Mouse (Mus musculus) limb, embryonic 13.5 days (tissue): ENCODE measurements around the gene Arhgef2. TPM values are rescaled to one million over a fixed set of nuclear protein-coding genes. Genes with fewer than 3 reads are reported as not detected.

Experiments used
- ATAC-seq: fragments of 200-750 bp; cut with Nextera tagmentation; 2 replicates; pipeline ENCODE4 v1.8.0; 2017; ENCODE audit warnings: low read depth, moderate number of reproducible peaks, moderate TSS enrichment; ENCODE audit not compliant: low FRiP score
- H3K27ac ChIP-seq: fragments of 300-500 bp; sonication (generic); 2 replicates; pipeline ENCODE4 v1.5.1; 2015; ENCODE audit warnings: inconsistent platforms, mild to moderate bottlenecking, moderate library complexity
- H3K27me3 ChIP-seq: fragments of 300-500 bp; sonication (generic); 2 replicates; pipeline ENCODE4 v1.6.1; 2015; ENCODE audit warnings: mild to moderate bottlenecking, inconsistent platforms
- H3K36me3 ChIP-seq: fragments of 300-500 bp; sonication (generic); 2 replicates; pipeline ENCODE4 v1.6.1; 2015; ENCODE audit warnings: inconsistent platforms, mild to moderate bottlenecking, moderate library complexity
- H3K4me1 ChIP-seq: fragments of 300-500 bp; sonication (generic); 2 replicates; pipeline ENCODE4 v1.6.1; 2015; ENCODE audit warnings: inconsistent platforms
- H3K4me2 ChIP-seq: fragments of 300-500 bp; sonication (generic); replicated peaks from 2 replicates; pipeline ENCODE4 v1.6.1; 2015; ENCODE audit warnings: inconsistent platforms, mild to moderate bottlenecking, moderate library complexity
- H3K4me3 ChIP-seq: fragments of 300-500 bp; sonication (generic); 2 replicates; pipeline ENCODE4 v1.5.1; 2015; ENCODE audit warnings: moderate library complexity, mild to moderate bottlenecking, inconsistent platforms
- H3K9ac ChIP-seq: fragments of 300-500 bp; sonication (generic); 2 replicates; pipeline ENCODE4 v1.6.1; 2015; ENCODE audit warnings: mild to moderate bottlenecking, inconsistent platforms
- H3K9me3 ChIP-seq: fragments of 300-500 bp; sonication (generic); 2 replicates; pipeline ENCODE4 v1.6.1; 2016; ENCODE audit warnings: inconsistent platforms
- WGBS: fragments of 180-500 bp; shearing (Covaris S2); methylation state at CpG from one replicate; pipeline ENCODE4 v1.1.7; 2015; 5-methylcytosine and 5-hydroxymethylcytosine counted together
- polyA plus RNA-seq: library from polyadenylated mRNA; unstranded; fragments of >200 nt; fragmentation: Nextera tagmentation; extraction: Ambion mirVana; gene quantifications from 2 replicates; pipeline ENCODE4 v1.2.1, GENCODE M21; 2015

Gene Arhgef2
- polyA plus RNA-seq, 1 experiment from 2014 or later, result 105 TPM

DNA sequence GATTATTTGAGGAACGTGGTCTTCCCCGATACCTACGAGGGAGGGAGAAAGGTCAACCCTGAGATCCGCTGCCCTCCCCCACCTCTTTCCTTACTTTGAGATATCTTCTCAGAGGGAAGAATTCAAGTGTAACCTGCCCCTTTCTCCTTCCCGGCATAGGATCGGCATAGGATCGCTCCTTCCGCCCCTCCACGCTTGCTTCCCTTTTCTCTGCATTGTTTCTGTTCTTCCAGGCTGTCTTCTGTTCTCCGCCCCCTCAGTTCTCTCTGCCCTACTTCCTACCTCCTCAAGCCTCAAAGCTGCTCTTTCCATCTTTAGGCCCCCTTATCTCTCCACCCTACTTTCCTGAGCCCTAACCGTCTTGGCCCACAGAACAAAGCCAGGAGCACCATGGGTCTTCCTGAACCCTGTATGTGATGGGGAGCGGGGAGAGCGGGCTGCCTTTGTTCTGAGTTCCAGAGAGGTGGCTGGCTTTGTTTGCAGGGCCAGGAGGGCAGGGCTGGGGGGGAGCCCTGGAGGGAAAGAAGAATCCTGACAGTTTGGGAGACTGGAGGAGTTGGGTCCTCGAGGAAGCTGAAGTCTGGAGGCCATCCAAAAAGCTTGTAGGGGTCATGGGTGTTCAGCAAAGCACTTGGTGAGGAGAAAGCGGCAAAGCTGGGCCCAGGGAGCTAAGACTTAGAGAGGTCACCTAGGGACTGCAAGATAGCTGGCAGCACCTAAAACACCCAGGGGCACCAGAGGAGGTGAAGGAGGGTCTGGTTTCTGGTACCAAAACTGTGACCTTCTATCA, 17.8 kb downstream of the Arhgef2 start:
- peak overlapping the region; percentile 94 for H3K9ac ChIP-seq
- H3K4me3 ChIP-seq, result peak overlapping the region; percentile 90
- no peaks in the 10 kb centered on the region for H3K27me3 ChIP-seq
- peak overlapping the region; percentile 97 for H3K27ac ChIP-seq
- peaks cover 46% of the 10 kb centered on the region for H3K4me1 ChIP-seq
- peak overlapping the region; percentile 95 for H3K4me2 ChIP-seq
- 4% methylated on average over 15 of the region's 15 CpGs for WGBS
- H3K36me3 ChIP-seq, result peaks cover 26% of the 10 kb centered on the region
- no peaks in the 10 kb centered on the region for H3K9me3 ChIP-seq
- ATAC-seq, result no peak

- peak overlapping the region; percentile 97; the same call in 1 of the 2 replicates for H3K27ac ChIP-seq
- ATAC-seq, result no peak
These were observed 18.6 kb downstream of the Arhgef2 start for GRCm38 (mm10) chr3:88624324-88624723.

DNA sequence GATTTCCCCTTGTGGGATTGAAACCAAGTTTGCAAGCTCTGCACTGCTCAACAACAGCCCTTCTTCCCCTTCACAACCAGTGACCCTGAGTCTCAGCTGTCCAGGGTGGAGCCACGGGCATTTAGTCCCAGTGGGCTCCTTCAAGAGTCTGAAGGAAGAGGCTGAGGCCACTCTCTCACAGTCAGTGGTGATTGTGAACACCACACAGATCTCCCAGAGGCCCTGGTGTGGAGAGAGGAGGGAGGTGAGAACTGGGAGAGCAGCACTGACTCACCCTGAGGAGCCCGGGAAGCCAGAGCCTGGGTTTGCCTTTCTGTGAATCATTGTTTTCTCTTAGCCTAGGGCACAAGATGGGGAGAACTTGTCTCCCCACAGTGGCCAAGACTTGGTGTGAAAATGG, 19.2 kb downstream of the Arhgef2 start:
- peak overlapping the region; percentile 97; the same call in 1 of the 2 replicates for H3K27ac ChIP-seq
- peak overlapping the region; percentile 90 for H3K4me3 ChIP-seq
- H3K4me1 ChIP-seq, result peaks cover 41% of the 10 kb centered on the region
- peaks cover 40% of the 10 kb centered on the region for H3K36me3 ChIP-seq
- no peaks in the 10 kb centered on the region for H3K27me3 ChIP-seq
- no peak for ATAC-seq
- 47% methylated on average over 2 of the region's 2 CpGs for WGBS
- no peaks in the 10 kb centered on the region for H3K9me3 ChIP-seq
- peak overlapping the region; percentile 95 for H3K4me2 ChIP-seq
- H3K9ac ChIP-seq, result peak overlapping the region; percentile 94

More at GRCm38 (mm10) chr3:88624324-88624723, 18.6 kb downstream of the Arhgef2 start:
- peak overlapping the region; percentile 94 for H3K9ac ChIP-seq
- H3K27me3 ChIP-seq, result no peaks in the 10 kb centered on the region
- no peaks in the 10 kb centered on the region for H3K9me3 ChIP-seq
- H3K4me2 ChIP-seq, result peak overlapping the region; percentile 95
- H3K4me3 ChIP-seq, result peak overlapping the region; percentile 90
- peaks cover 34% of the 10 kb centered on the region for H3K36me3 ChIP-seq
- H3K4me1 ChIP-seq, result peaks cover 46% of the 10 kb centered on the region
- WGBS, result 22% methylated on average over 4 of the region's 4 CpGs

- Histone ChIP-seq H3K9me3 (no peaks in the 10 kb centered on the region), H3K27ac (no peak overlapping the region), H3K4me2 (peak overlapping the region; percentile 95), H3K4me3 (no peak overlapping the region), H3K4me1 (peaks cover 35% of the 10 kb centered on the region), H3K9ac (no peak overlapping the region), H3K36me3 (peaks cover 46% of the 10 kb centered on the region), H3K27me3 (no peaks in the 10 kb centered on the region)
- no peak for ATAC-seq
- WGBS, result 86% methylated on average over 7 of the region's 7 CpGs
These were observed 19.8 kb downstream of the Arhgef2 start for GRCm38 (mm10) chr3:88625531-88625930.

DNA sequence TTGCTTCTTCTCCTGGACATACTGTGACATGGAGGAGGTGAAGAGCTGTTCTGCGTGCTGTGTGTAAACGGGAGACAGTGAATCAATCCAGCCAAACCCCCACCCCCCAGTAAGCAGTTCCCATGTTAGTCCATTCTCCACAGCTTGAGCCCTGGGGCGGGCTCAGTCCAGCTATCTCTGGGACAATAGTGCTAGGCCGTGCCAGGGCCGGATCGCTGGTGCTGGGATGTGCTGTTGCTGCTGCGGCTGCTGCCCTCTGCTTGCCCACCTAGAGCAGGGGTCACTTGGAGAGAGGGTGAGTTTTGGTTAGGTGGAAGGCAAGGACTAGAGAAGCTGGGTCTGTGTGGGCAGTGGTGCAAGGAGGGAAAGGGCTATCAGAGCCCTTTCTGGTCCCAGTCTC, 20.6 kb downstream of the Arhgef2 start:
- Histone ChIP-seq H3K9ac (peak overlapping the region; percentile 19; the same call in 1 of the 2 replicates), H3K27ac (no peak overlapping the region), H3K4me2 (no peak overlapping the region), H3K9me3 (no peaks in the 10 kb centered on the region), H3K27me3 (no peaks in the 10 kb centered on the region), H3K36me3 (peaks cover 54% of the 10 kb centered on the region), H3K4me1 (peaks cover 33% of the 10 kb centered on the region), H3K4me3 (no peak overlapping the region)
- 75% methylated on average over 7 of the region's 7 CpGs for WGBS
- no peak for ATAC-seq

GRCm38 (mm10) chr3:88627114-88627513, 21.3 kb downstream of the Arhgef2 start:
- 69% methylated on average over 4 of the region's 4 CpGs for WGBS
- H3K27me3 ChIP-seq, result no peaks in the 10 kb centered on the region
- H3K4me2 ChIP-seq, result no peak overlapping the region
- peaks cover 36% of the 10 kb centered on the region for H3K4me1 ChIP-seq
- peaks cover 62% of the 10 kb centered on the region for H3K36me3 ChIP-seq
- H3K27ac ChIP-seq, result no peak overlapping the region
- no peak overlapping the region for H3K9ac ChIP-seq
- H3K4me3 ChIP-seq, result no peak overlapping the region
- ATAC-seq, result no peak
- H3K9me3 ChIP-seq, result no peaks in the 10 kb centered on the region

DNA sequence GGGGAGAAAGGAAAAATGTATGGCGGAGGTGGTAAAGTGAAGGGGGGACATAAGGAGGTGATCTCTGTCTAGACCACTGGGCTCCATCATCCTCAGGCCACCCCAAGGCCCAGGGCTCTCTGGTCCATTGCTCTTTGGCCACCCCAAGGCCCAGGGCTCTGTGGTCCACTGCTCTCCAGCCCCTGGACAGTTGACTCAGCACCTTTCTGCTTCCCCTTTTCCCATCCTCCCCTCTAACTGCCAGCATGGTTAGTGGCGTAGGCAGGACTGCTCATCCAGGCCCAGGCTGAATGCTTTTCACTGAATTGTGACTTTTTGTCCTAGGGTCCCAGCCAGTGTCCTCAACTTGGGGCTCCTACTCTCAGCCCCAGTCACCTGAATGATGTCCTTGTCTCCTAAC, 21.8 kb downstream of the Arhgef2 start:
- Histone ChIP-seq H3K9ac (peak overlapping the region; percentile 40; the same call in 1 of the 2 replicates), H3K36me3 (peaks cover 66% of the 10 kb centered on the region), H3K27ac (no peak overlapping the region), H3K27me3 (no peaks in the 10 kb centered on the region), H3K4me3 (no peak overlapping the region), H3K9me3 (no peaks in the 10 kb centered on the region), H3K4me1 (peaks cover 36% of the 10 kb centered on the region), H3K4me2 (no peak overlapping the region)
- 93% methylated on average over 2 of the region's 2 CpGs for WGBS
- no peak for ATAC-seq

GRCm38 (mm10) chr3:88628766-88629165, 23.0 kb downstream of the Arhgef2 start:
- no peaks in the 10 kb centered on the region for H3K9me3 ChIP-seq
- H3K27me3 ChIP-seq, result no peaks in the 10 kb centered on the region
- 86% methylated on average over 4 of the region's 4 CpGs for WGBS
- H3K4me3 ChIP-seq, result no peak overlapping the region
- no peak for ATAC-seq
- H3K4me1 ChIP-seq, result peaks cover 31% of the 10 kb centered on the region
- H3K4me2 ChIP-seq, result no peak overlapping the region
- H3K9ac ChIP-seq, result no peak overlapping the region
- no peak overlapping the region; the same call in 1 of the 2 replicates for H3K27ac ChIP-seq
- peaks cover 78% of the 10 kb centered on the region for H3K36me3 ChIP-seq

DNA sequence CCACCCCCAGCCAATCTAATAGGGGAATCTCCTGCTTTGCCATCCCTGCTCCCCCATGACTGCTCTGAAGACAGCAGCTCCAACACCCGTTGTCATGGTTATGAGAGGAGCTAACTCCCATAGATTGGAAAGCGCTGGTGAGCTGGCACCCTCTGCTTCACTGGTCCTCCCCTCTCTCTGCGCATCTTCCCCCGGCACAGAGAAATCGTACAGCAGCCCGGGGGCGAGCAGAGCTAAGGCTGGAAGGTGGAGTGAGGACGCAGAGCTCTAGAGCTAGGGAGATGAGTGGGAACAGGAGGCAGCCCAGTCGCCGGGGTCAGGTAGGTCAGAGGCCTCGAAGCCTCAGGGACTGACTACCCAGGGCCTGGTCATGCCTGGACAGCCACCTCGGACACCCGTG, 23.5 kb downstream of the Arhgef2 start:
- ATAC-seq, result no peak
- Histone ChIP-seq H3K4me1 (peaks cover 27% of the 10 kb centered on the region), H3K9me3 (no peaks in the 10 kb centered on the region), H3K36me3 (peaks cover 83% of the 10 kb centered on the region), H3K27ac (peak overlapping the region; percentile 16; the same call in 1 of the 2 replicates), H3K9ac (no peak overlapping the region), H3K4me3 (no peak overlapping the region), H3K27me3 (no peaks in the 10 kb centered on the region), H3K4me2 (no peak overlapping the region)
- 72% methylated on average over 13 of the region's 13 CpGs for WGBS

DNA sequence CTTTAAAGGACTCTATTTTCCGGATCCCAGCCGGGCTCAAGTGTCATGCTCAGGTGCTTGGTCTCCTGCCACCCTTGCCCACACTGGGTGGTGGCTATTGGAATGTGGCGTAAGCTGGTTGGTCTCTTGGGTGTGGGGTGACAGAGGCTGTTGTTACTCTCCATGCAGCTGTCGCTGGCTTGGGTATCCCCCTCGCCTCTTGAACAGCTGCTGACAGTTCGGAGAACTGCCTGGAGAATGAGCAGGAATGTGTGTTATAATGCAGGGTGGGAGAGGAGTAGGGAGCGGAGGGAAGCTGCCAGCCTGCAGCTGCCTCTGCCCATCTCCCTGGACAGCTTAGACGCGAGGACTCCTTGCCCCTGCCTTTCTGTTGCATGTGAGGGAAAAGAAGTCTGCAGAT, 24.3 kb downstream of the Arhgef2 start:
- H3K4me2 ChIP-seq, result no peak overlapping the region
- H3K27me3 ChIP-seq, result no peaks in the 10 kb centered on the region
- H3K27ac ChIP-seq, result no peak overlapping the region
- H3K9me3 ChIP-seq, result no peaks in the 10 kb centered on the region
- peaks cover 19% of the 10 kb centered on the region for H3K4me1 ChIP-seq
- ATAC-seq, result peak; percentile 72
- no peak overlapping the region for H3K4me3 ChIP-seq
- H3K36me3 ChIP-seq, result peaks cover 86% of the 10 kb centered on the region
- H3K9ac ChIP-seq, result no peak overlapping the region
- WGBS, result 78% methylated on average over 9 of the region's 9 CpGs

DNA sequence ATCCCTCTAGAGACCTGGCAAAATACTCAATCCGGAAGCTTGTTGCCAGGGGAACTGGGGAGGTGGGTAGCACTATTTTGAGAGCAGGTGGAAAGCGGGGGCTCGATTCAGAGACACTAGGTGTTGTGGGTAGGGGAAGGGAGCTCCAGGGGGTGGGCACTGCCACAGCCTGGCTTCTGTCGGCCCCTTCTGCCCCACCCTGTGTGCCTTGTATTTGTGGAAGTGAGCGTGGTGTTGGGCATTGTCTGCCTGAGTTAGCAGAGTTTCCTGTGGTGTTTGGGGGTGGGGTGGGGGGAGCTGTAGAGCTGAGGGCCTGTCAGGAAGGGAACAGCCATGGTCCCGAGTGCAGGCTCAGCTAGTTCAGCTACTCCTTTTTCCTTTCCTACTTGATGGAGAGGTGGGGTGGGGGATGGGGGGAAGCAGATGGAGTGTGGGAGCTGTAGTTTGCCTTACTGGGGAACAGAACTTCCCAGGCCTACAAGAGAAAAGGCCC, 25.1 kb downstream of the Arhgef2 start:
- no peaks in the 10 kb centered on the region for H3K27me3 ChIP-seq
- H3K4me2 ChIP-seq, result no peak overlapping the region
- no peaks in the 10 kb centered on the region for H3K9me3 ChIP-seq
- H3K9ac ChIP-seq, result no peak overlapping the region
- ATAC-seq, result no peak
- H3K36me3 ChIP-seq, result peaks cover 86% of the 10 kb centered on the region
- 70% methylated on average over 6 of the region's 6 CpGs for WGBS
- H3K4me3 ChIP-seq, result no peak overlapping the region
- H3K27ac ChIP-seq, result peak overlapping the region; percentile 44; the same call in 1 of the 2 replicates
- H3K4me1 ChIP-seq, result peaks cover 16% of the 10 kb centered on the region

DNA sequence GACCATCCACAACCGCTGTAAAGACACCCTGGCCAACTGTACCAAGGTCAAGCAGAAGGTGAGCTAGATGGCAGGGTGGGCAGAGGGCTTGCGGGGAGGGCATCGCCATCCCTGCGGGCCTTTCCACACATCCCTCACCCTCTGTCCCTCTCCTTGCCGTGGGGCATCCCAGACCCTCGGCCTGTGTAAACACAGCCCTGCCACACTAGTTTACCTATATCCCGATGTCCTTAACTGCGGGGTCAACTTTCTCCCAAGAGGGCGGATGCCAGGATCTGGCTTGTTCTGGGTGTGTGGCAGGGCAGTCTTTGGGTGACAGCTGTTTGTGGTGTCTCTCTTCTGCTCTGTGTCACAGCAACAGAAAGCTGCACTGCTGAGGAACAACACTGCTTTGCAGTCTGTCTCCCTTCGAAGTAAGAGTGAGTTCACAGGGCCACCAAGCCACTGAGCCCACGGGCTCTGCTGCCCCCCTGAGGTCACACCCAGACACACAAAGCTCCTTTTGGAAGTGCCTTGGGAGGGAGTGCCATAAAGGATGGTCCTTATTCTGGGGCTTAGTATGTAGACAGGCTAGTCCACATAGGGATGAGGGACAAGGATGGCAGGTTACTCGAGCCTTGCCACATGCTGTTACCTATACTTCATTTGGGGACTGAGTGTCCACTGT, 26.3 kb downstream of the Arhgef2 start:
- no peaks in the 10 kb centered on the region for H3K27me3 ChIP-seq
- H3K9ac ChIP-seq, result no peak overlapping the region
- H3K4me1 ChIP-seq, result peaks cover 10% of the 10 kb centered on the region; the same call in 1 of the 2 replicates
- 77% methylated on average over 12 of the region's 12 CpGs for WGBS
- ATAC-seq, result no peak
- H3K4me3 ChIP-seq, result no peak overlapping the region
- H3K36me3 ChIP-seq, result peaks cover 90% of the 10 kb centered on the region
- H3K9me3 ChIP-seq, result no peaks in the 10 kb centered on the region
- peak overlapping the region; percentile 15; the same call in 1 of the 2 replicates for H3K27ac ChIP-seq
- no peak overlapping the region for H3K4me2 ChIP-seq
